In the genomic region with DNA sequence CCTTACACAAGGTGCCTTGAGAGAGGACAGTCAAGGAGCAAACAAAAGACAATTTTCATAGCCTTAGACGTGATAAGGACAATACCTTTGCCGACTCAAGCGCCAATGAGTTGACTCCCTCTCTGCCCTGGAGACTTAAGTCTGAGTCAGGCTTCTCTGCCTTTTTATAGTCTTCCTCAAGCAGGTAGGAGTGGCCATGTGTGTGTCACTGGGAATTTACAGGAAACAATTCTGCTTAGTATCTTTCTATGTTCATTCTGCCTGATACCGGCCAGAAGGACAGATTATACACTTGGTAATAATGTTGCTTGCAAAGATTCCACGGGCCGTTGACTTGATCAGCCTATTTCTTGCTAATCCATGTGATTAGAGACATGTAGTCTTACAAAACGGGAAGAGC, we compare ENCODE assay signal across 30 mouse cellular contexts. TPM values are rescaled to one million over a fixed set of nuclear protein-coding genes. Genes with fewer than 3 reads are reported as not detected.
DNase-seq lines count a peak whose midpoint lies in the region; ATAC-seq and TF ChIP-seq lines count a peak whose summit lies in the region.
"Had no signal": no experiment of that assay in that cellular context is flagged by ENCODE, and none has a peak within 500 bp of the region (broad histone marks: within the 10 kb centered on the region; RNA-seq: fewer than 3 reads in every experiment).

A gene (minus strand): TSS at position 137 of the 400 bp plus-strand sequence.

- no peak within 1 kb of the TSS for H3K9ac ChIP-seq in intestine, postnatal 0 days (ENCODE audit: low read depth, low read length)
- H3K9ac ChIP-seq in intestine, embryonic 15.5 days, result no peak within 1 kb of the TSS
- 0 out of 2 replicates have a peak within 1 kb of the TSS, but pooled peaks have one; percentile 29 for H3K9ac ChIP-seq in liver, adult 2 months (ENCODE audit: low read depth, low read length)
- H3K9ac ChIP-seq in liver, embryonic 12.5 days, result no peak within 1 kb of the TSS
- H3K9ac ChIP-seq: embryonic facial prominence, embryonic 13.5 days; forebrain, embryonic 12.5 days; forebrain, embryonic 15.5 days; heart, embryonic 13.5 days; hindbrain, embryonic 12.5 days; hindbrain, embryonic 15.5 days had no signal

- H3K27ac ChIP-seq in intestine, postnatal 0 days (ENCODE audit: low read depth, low read length), result no peak within 1 kb of the TSS
- no peak within 1 kb of the TSS for H3K27ac ChIP-seq in intestine, embryonic 15.5 days
- peak within 1 kb of the TSS; percentile 40 for H3K27ac ChIP-seq in liver, adult 2 months (replicated peaks; ENCODE audit: insufficient read depth, low read depth, low read length)
- no peak within 1 kb of the TSS for H3K27ac ChIP-seq in liver, embryonic 12.5 days
- H3K27ac ChIP-seq in bone marrow macrophage, adult 2 months (ENCODE audit: insufficient read depth, low read depth, low read length), result peak within 1 kb of the TSS; percentile 48
- H3K27ac ChIP-seq in macrophage, result 0 out of 2 replicates have a peak within 1 kb of the TSS, but pooled peaks have one; percentile 4
- H3K27ac ChIP-seq: embryonic facial prominence, embryonic 10.5 days; embryonic facial prominence, embryonic 13.5 days; forebrain, embryonic 12.5 days; forebrain, embryonic 15.5 days; heart, adult 2 months; heart, embryonic 10.5 days; heart, embryonic 13.5 days; hindbrain, embryonic 12.5 days; hindbrain, embryonic 15.5 days had no signal

- no peaks in the 10 kb centered on the region for H3K36me3 ChIP-seq in intestine, postnatal 0 days (ENCODE audit: control insufficient read depth, insufficient read depth)
- H3K36me3 ChIP-seq in intestine, embryonic 15.5 days, result no peaks in the 10 kb centered on the region
- peaks cover 10% of the 10 kb centered on the region; the same call in 1 of the 2 replicates for H3K36me3 ChIP-seq in liver, adult 2 months (ENCODE audit: control insufficient read depth, insufficient read depth, low read length)
- H3K36me3 ChIP-seq in liver, embryonic 12.5 days, result no peaks in the 10 kb centered on the region
- no peaks in the 10 kb centered on the region for H3K36me3 ChIP-seq in macrophage (ENCODE audit: inconsistent target)
- H3K36me3 ChIP-seq: embryonic facial prominence, embryonic 10.5 days; embryonic facial prominence, embryonic 13.5 days; forebrain, embryonic 12.5 days; forebrain, embryonic 15.5 days; heart, embryonic 10.5 days; heart, embryonic 13.5 days; hindbrain, embryonic 12.5 days; hindbrain, embryonic 15.5 days had no signal

- no peaks in the 10 kb centered on the region for H3K9me3 ChIP-seq in intestine, postnatal 0 days (ENCODE audit: control insufficient read depth)
- H3K9me3 ChIP-seq in intestine, embryonic 15.5 days, result no peaks in the 10 kb centered on the region
- no peaks in the 10 kb centered on the region for H3K9me3 ChIP-seq in liver, embryonic 12.5 days (replicated peaks)
- H3K9me3 ChIP-seq: embryonic facial prominence, embryonic 10.5 days; embryonic facial prominence, embryonic 13.5 days; forebrain, embryonic 12.5 days; forebrain, embryonic 15.5 days; heart, embryonic 10.5 days; heart, embryonic 13.5 days; hindbrain, embryonic 12.5 days; hindbrain, embryonic 15.5 days had no signal

- peak within 1 kb of the TSS; percentile 28; the same call in 1 of the 2 replicates for H3K4me2 ChIP-seq in intestine, postnatal 0 days (replicated peaks; ENCODE audit: low read depth)
- no peak within 1 kb of the TSS for H3K4me2 ChIP-seq in intestine, embryonic 15.5 days (replicated peaks)
- no peak within 1 kb of the TSS for H3K4me2 ChIP-seq in liver, embryonic 12.5 days
- H3K4me2 ChIP-seq: embryonic facial prominence, embryonic 13.5 days; forebrain, embryonic 12.5 days; forebrain, embryonic 15.5 days; heart, embryonic 13.5 days; hindbrain, embryonic 12.5 days; hindbrain, embryonic 15.5 days had no signal

- no peaks in the 10 kb centered on the region for H3K27me3 ChIP-seq in intestine, postnatal 0 days (replicated peaks; ENCODE audit: control insufficient read depth, insufficient read depth, low read length)
- no peaks in the 10 kb centered on the region for H3K27me3 ChIP-seq in intestine, embryonic 15.5 days (replicated peaks)
- no peaks in the 10 kb centered on the region; the same call in 1 of the 2 replicates for H3K27me3 ChIP-seq in liver, adult 2 months (ENCODE audit: control insufficient read depth, insufficient read depth, low read length)
- peaks cover 6% of the 10 kb centered on the region; the same call in 1 of the 2 replicates for H3K27me3 ChIP-seq in liver, embryonic 12.5 days (replicated peaks)
- H3K27me3 ChIP-seq: embryonic facial prominence, embryonic 13.5 days; forebrain, embryonic 12.5 days; forebrain, embryonic 15.5 days; heart, embryonic 13.5 days; hindbrain, embryonic 12.5 days; hindbrain, embryonic 15.5 days had no signal

- 46% methylated on average over 7 of the region's 7 CpGs for WGBS in intestine, postnatal 0 days
- WGBS in intestine, embryonic 15.5 days, result 81% methylated on average over 7 of the region's 7 CpGs
- 73% methylated on average over 7 of the region's 7 CpGs for WGBS in liver, adult 2 months
- WGBS in liver, embryonic 12.5 days (ENCODE audit: insufficient replicate concordance), result 59% methylated on average over 7 of the region's 7 CpGs
- WGBS in macrophage (ENCODE audit: missing documents), result 75% methylated on average over 7 of the region's 7 CpGs

- peak; percentile 59 for ATAC-seq in intestine, postnatal 0 days
- ATAC-seq in intestine, embryonic 15.5 days, result no peak
- no peak for ATAC-seq in liver, embryonic 12.5 days
- ATAC-seq: CD4-positive, CD25-positive, alpha-beta regulatory T cell, adult 4 months; forebrain, embryonic 15.5 days had no signal

- DNase-seq in liver, adult 2 months (ENCODE audit: extremely low read depth, low read depth, low spot score), result peak; percentile 19
- DNase-seq: adrenal gland, adult 2 months; adrenal gland, postnatal 14 days; cerebellum, adult 11-12 months; cerebellum, adult 8-10 months; cerebellum, postnatal 10 days; cerebellum, postnatal 36 days; embryo, embryonic 11 days; gastrocnemius, postnatal 25 days; heart, adult 2 months; heart, postnatal 14 days had no signal

- no peak within 1 kb of the TSS for H3K4me3 ChIP-seq in intestine, postnatal 0 days (ENCODE audit: low read depth, low read length)
- H3K4me3 ChIP-seq in intestine, embryonic 15.5 days (replicated peaks), result no peak within 1 kb of the TSS
- peak within 1 kb of the TSS; percentile 58 for H3K4me3 ChIP-seq in liver, adult 2 months (ENCODE audit: insufficient read depth, low read depth, low read length)
- no peak within 1 kb of the TSS for H3K4me3 ChIP-seq in liver, embryonic 12.5 days
- H3K4me3 ChIP-seq in bone marrow macrophage, adult 2 months (ENCODE audit: insufficient read depth, low read length), result no peak within 1 kb of the TSS
- H3K4me3 ChIP-seq in macrophage (ENCODE audit: inconsistent target), result no peak within 1 kb of the TSS
- H3K4me3 ChIP-seq: embryonic facial prominence, embryonic 10.5 days; embryonic facial prominence, embryonic 13.5 days; erythroblast, embryonic 14.5 days; forebrain, embryonic 12.5 days; forebrain, embryonic 15.5 days; heart, adult 2 months; heart, embryonic 10.5 days; heart, embryonic 13.5 days; hindbrain, embryonic 12.5 days; hindbrain, embryonic 15.5 days had no signal

- TF ChIP-seq CTCF in intestine, postnatal 0 days (IDR thresholded peaks at IDR 0.05; ENCODE audit: low read depth), result no peak
- TF ChIP-seq CTCF in liver, adult 2 months (IDR thresholded peaks at IDR 0.05; ENCODE audit: low read depth, low read length), result no peak
- no peak for TF ChIP-seq CTCF in bone marrow macrophage, adult 2 months (IDR thresholded peaks at IDR 0.05; ENCODE audit: low read depth, low read length)

- no peak for TF ChIP-seq POLR2A in liver, adult 2 months (IDR thresholded peaks at IDR 0.05; ENCODE audit: extremely low read depth, insufficient read depth, low read length)
- TF ChIP-seq POLR2A in bone marrow macrophage, adult 2 months (IDR thresholded peaks at IDR 0.05; ENCODE audit: borderline replicate concordance, low read depth, low read length), result no peak

- H3K4me1 ChIP-seq in intestine, postnatal 0 days (replicated peaks; ENCODE audit: control insufficient read depth, insufficient read depth, low read length), result no peaks in the 10 kb centered on the region
- H3K4me1 ChIP-seq in intestine, embryonic 15.5 days (replicated peaks), result no peaks in the 10 kb centered on the region
- no peaks in the 10 kb centered on the region for H3K4me1 ChIP-seq in liver, adult 2 months (ENCODE audit: control insufficient read depth, insufficient read depth, low read length)
- H3K4me1 ChIP-seq in liver, embryonic 12.5 days, result no peaks in the 10 kb centered on the region
- peaks cover 38% of the 10 kb centered on the region for H3K4me1 ChIP-seq in bone marrow macrophage, adult 2 months (ENCODE audit: control insufficient read depth, insufficient read depth, low read length)
- H3K4me1 ChIP-seq: embryonic facial prominence, embryonic 13.5 days; forebrain, embryonic 12.5 days; forebrain, embryonic 15.5 days; heart, embryonic 10.5 days; heart, embryonic 13.5 days; hindbrain, embryonic 12.5 days; hindbrain, embryonic 15.5 days had no signal

- no peaks in the 10 kb centered on the region for H3K79me2 ChIP-seq in liver, adult 2 months (ENCODE audit: control insufficient read depth, insufficient read depth, low read length)
- no peaks in the 10 kb centered on the region for H3K79me2 ChIP-seq in macrophage (ENCODE audit: inconsistent target)

RNA-seq across cellular contexts. Expression of the gene that starts here (rescaled TPM):
- polyA plus RNA-seq in intestine, postnatal 0 days (2015; fragmentation: Nextera tagmentation; extraction: Ambion mirVana), result 10.2 and 18.4 TPM in 2 replicates
- 0.40 and 0.68 TPM in 2 replicates for polyA plus RNA-seq in intestine, embryonic 15.5 days (2015; fragmentation: Nextera tagmentation; extraction: Ambion mirVana)
- total RNA-seq in liver, adult 2 months (2014; rRNA removed), result 3.7 and 4.2 TPM in 2 replicates
- 0.36 and 1.0 TPM in 2 replicates for polyA plus RNA-seq in liver, adult 2 months (2012; rRNA removed)
- 2.8 and 3.7 TPM in 2 replicates for polyA plus RNA-seq in liver, embryonic 12.5 days (2016; fragmentation: Nextera tagmentation; extraction: Ambion mirVana)
- not detected in 2 replicates for polyA plus RNA-seq in bone marrow macrophage, adult 2 months (2012; ENCODE audit: insufficient read depth, insufficient read length, missing spikeins)
- total RNA-seq in macrophage (2018; cell fraction: chromatin; rRNA removed), result 1,000 to 10,000 TPM in 1 of 26 experiments, 100 to 1,000 TPM in 17, 10 to 100 TPM in 7, 1 to 10 TPM in 1; 6.7 to 1,046 (median 219) TPM
- 1,000 to 10,000 TPM in 8 of 26 experiments, 100 to 1,000 TPM in 8, 10 to 100 TPM in 9, 1 to 10 TPM in 1; 10.0 to 3,404 (median 171) TPM for total RNA-seq in macrophage (2018; cell fraction: cytosol; rRNA removed)
- total RNA-seq in macrophage (2018; cell fraction: nucleus; rRNA removed), result 1,000 to 10,000 TPM in 6 of 26 experiments, 100 to 1,000 TPM in 13, 10 to 100 TPM in 6, 1 to 10 TPM in 1; 9.7 to 1,746 (median 513) TPM
- polyA plus RNA-seq in macrophage (2018), result 7.1 to 35.6 TPM (median 11.4 TPM) in 3 replicates
- total RNA-seq: adrenal gland, adult 2 months; gastrocnemius, adult 8-10 months; gastrocnemius, postnatal 25 days; heart, adult 2 months; hematopoietic stem cell, adult 5-6 weeks; MEL had no signal
- polyA plus RNA-seq: adrenal gland, adult 2 months; C2C12; CD4-positive, CD25-positive, alpha-beta regulatory T cell, adult 4 months; embryonic facial prominence, embryonic 10.5 days; embryonic facial prominence, embryonic 13.5 days; erythroblast, embryonic 14.5 days; heart, adult 2 months had no signal

Comparison
In these comparisons a context has a peak if more than half of its experiments do, and no peak if none do; other contexts are left out.
1. H3K27ac ChIP-seq: peak in liver, adult 2 months (single experiment), bone marrow macrophage, adult 2 months (single experiment) and macrophage (single experiment); none in intestine, postnatal 0 days (single experiment), intestine, embryonic 15.5 days (single experiment) and liver, embryonic 12.5 days (single experiment).